Mouse (Mus musculus): ENCODE results near the gene Gpt2. TPM values are rescaled to one million over a fixed set of nuclear protein-coding genes. Genes with fewer than 3 reads are reported as not detected.
A peak's percentile ranks its signal among the peaks of the same experiment; 100 is the strongest.

Gene Gpt2
- polyA plus RNA-seq, 2 experiments: 8.7 to 13.1 TPM

DNA sequence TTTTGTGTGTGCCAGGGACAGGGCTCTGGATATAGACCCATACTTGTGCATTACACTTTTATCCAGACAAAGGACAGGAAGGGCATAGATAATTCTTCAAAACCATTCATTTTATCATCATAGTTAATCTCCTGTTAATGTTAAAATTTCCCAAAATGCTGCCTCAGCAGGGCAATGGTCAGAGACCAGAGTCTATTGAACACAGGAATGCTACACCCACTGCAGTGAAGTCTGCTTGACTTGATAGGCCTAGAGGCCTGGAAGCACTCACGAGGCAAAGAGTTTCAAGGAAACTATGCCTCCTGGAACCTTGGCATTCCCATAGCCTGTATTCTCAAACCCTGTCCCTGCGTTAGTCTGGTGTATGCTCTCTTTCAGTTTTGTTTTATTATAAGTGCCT is 12.7 kb upstream of the Gpt2 start:
- 62% methylated on average over 2 of the region's 2 CpGs for WGBS (ENCODE audit: insufficient replicate concordance)
- no peak for ATAC-seq (ENCODE audit: insufficient read depth)
- no peaks in the 10 kb centered on the region for H3K27me3 ChIP-seq (ENCODE audit: control insufficient read depth, insufficient read depth, low read length)
- no peak for DNase-seq (ENCODE audit: low read depth in 3 of 3, low spot score in 3 of 3)
- no peaks in the 10 kb centered on the region for H3K9me3 ChIP-seq (ENCODE audit: control insufficient read depth, low read length)
- TF ChIP-seq CTCF (IDR thresholded peaks at IDR 0.05; ENCODE audit: low read depth): no peak
- no peak for TF ChIP-seq EP300 (IDR thresholded peaks at IDR 0.05; ENCODE audit: low read depth)
- no peak overlapping the region for H3K27ac ChIP-seq
- H3K4me3 ChIP-seq (ENCODE audit: insufficient read depth in 1 of 2, low read depth in 2 of 2, low read length in 2 of 2): no peak overlapping the region
- H3K4me1 ChIP-seq (replicated peaks; ENCODE audit: control insufficient read depth in 2 of 2, insufficient read depth in 2 of 2, low read length in 1 of 2): peaks cover 0 to 8% of the 10 kb centered on the region in 2 experiments; a peak in 1 of 4 replicates
- no peak overlapping the region for H3K4me2 ChIP-seq (ENCODE audit: low read depth)
- no peak overlapping the region for H3K9ac ChIP-seq (replicated peaks)
- H3K36me3 ChIP-seq (replicated peaks; ENCODE audit: control insufficient read depth, insufficient read depth, low read depth): no peaks in the 10 kb centered on the region

DNA sequence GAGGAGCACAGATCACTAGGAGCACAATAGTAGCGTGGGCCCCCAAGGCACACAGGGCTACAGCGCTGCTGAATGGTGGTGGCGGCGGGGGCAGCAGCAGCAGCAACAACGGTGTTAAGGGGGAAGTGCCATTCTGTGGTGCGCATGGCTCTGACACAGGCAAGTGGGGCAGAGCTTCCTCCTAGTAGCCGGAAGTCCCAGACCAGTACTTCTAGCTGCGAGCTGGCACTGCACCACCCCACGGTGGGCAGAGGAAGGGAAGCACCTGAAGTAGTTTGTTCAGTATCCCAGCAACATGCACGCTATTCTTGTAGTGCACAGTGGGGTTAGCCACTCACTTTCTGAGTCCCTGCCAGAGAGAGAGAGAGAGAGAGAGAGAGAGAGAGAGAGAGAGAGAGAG is 10.5 kb upstream of the Gpt2 start:
- Histone ChIP-seq H3K9ac (replicated peaks) (no peak overlapping the region), H3K36me3 (replicated peaks; ENCODE audit: control insufficient read depth, insufficient read depth, low read depth) (no peaks in the 10 kb centered on the region), H3K27me3 (ENCODE audit: control insufficient read depth, insufficient read depth, low read length) (no peaks in the 10 kb centered on the region), H3K4me2 (ENCODE audit: low read depth) (no peak overlapping the region), H3K27ac (no peak overlapping the region), H3K9me3 (ENCODE audit: control insufficient read depth, low read length) (no peaks in the 10 kb centered on the region), H3K4me1 (replicated peaks; ENCODE audit: control insufficient read depth in 2 of 2, insufficient read depth in 2 of 2, low read length in 1 of 2) (peaks cover 0 to 6% of the 10 kb centered on the region in 2 experiments; a peak in 1 of 4 replicates), H3K4me3 (ENCODE audit: insufficient read depth in 1 of 2, low read depth in 2 of 2, low read length in 2 of 2) (no peak overlapping the region)
- no peak for DNase-seq (ENCODE audit: low read depth in 3 of 3, low spot score in 3 of 3)
- peak; percentile 17; the same call in 1 of the 2 replicates for TF ChIP-seq CTCF (IDR thresholded peaks at IDR 0.05; ENCODE audit: low read depth)
- no peak for TF ChIP-seq EP300 (IDR thresholded peaks at IDR 0.05; ENCODE audit: low read depth)
- WGBS (ENCODE audit: insufficient replicate concordance): 18% methylated on average over 10 of the region's 10 CpGs
- ATAC-seq (ENCODE audit: insufficient read depth): peak; percentile 33; the same call in 1 of the 2 replicates

DNA sequence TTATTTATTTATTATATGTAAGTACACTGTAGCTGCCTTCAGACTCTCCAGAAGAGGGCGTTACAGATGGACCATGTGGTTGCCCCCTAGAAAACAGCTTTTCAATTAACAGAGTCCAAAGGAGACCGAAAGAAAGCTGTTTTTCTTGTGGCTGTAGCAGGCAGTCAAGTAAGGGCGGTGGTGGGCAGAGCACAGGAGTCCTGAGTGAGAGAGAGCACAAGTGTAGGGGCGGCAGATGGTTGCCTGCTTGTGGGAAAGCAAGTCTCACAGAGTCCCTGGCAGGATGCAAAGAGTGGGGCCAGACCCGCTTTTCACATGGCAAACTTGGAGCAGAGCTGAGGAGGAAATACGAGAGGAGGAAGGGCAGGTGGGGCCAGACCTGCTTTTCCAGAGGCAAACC is 9.9 kb upstream of the Gpt2 start:
- 68% methylated on average over 6 of the region's 6 CpGs for whole genome bisulfite sequencing (ENCODE audit: insufficient replicate concordance)
- H3K9ac ChIP-seq (replicated peaks): no peak overlapping the region
- ATAC-seq (ENCODE audit: insufficient read depth): no peak

DNA sequence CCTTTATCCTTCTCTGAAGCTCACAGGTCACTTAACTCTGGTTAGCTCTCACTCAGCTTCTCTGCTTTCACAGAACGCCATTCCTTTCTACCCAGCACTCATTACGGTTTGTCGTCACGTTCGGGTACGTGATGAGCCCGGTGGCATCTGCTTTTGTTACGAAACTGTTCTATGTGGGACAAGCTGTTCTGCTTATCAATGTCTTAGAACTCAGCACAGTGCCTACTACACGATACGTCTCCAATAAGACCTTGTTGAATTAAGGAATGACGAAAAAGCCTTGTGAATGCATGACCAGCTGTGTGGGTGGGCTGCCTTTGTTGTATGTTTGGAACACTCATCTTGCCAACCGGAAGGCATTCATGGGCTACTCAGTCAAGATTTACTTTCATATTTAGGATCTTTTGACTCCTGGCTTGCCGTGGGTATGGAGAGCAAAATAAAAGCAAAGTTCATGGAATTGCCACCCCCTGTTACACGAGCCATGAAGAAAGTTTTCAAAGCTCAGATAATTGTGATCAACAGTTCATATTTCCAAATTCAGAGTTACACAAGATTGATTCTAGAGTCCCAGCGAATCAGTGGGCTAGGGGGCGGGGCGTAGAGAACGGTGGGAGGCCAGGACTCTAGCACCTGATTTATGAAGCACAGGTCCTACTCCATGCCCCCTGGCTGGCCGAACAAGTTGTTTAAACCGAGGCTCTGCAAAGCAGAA is 4.3 kb upstream of the Gpt2 start:
- DNase-seq (ENCODE audit: low read depth in 3 of 3, low spot score in 3 of 3) (no peak), ATAC-seq (ENCODE audit: insufficient read depth) (no peak)
- TF ChIP-seq CTCF (IDR thresholded peaks at IDR 0.05; ENCODE audit: low read depth): no peak
- no peak for TF ChIP-seq EP300 (IDR thresholded peaks at IDR 0.05; ENCODE audit: low read depth)
- peaks cover 2% of the 10 kb centered on the region; the same call in 1 of the 2 replicates for H3K27me3 ChIP-seq (ENCODE audit: control insufficient read depth, insufficient read depth, low read length)
- H3K9ac ChIP-seq (replicated peaks): no peak overlapping the region
- H3K4me2 ChIP-seq (ENCODE audit: low read depth): no peak overlapping the region
- WGBS (ENCODE audit: insufficient replicate concordance): 67% methylated on average over 20 of the region's 20 CpGs
- H3K4me3 ChIP-seq (ENCODE audit: insufficient read depth in 1 of 2, low read depth in 2 of 2, low read length in 2 of 2): no peak overlapping the region
- no peaks in the 10 kb centered on the region for H3K36me3 ChIP-seq (replicated peaks; ENCODE audit: control insufficient read depth, insufficient read depth, low read depth)
- H3K4me1 ChIP-seq (replicated peaks; ENCODE audit: control insufficient read depth in 2 of 2, insufficient read depth in 2 of 2, low read length in 1 of 2): no peaks in the 10 kb centered on the region
- no peaks in the 10 kb centered on the region for H3K9me3 ChIP-seq (ENCODE audit: control insufficient read depth, low read length)
- no peak overlapping the region for H3K27ac ChIP-seq

More for the DNA sequence above, 9.9 kb upstream of the Gpt2 start:
- Histone ChIP-seq H3K4me3 (ENCODE audit: insufficient read depth in 1 of 2, low read depth in 2 of 2, low read length in 2 of 2) (no peak overlapping the region), H3K27me3 (ENCODE audit: control insufficient read depth, insufficient read depth, low read length) (no peaks in the 10 kb centered on the region), H3K4me1 (replicated peaks; ENCODE audit: control insufficient read depth in 2 of 2, insufficient read depth in 2 of 2, low read length in 1 of 2) (peaks cover 0 to 4% of the 10 kb centered on the region in 2 experiments; a peak in 1 of 4 replicates), H3K9me3 (ENCODE audit: control insufficient read depth, low read length) (no peaks in the 10 kb centered on the region), H3K4me2 (ENCODE audit: low read depth) (no peak overlapping the region), H3K36me3 (replicated peaks; ENCODE audit: control insufficient read depth, insufficient read depth, low read depth) (no peaks in the 10 kb centered on the region), H3K27ac (no peak overlapping the region)
- TF ChIP-seq EP300 (IDR thresholded peaks at IDR 0.05; ENCODE audit: low read depth) (no peak), CTCF (IDR thresholded peaks at IDR 0.05; ENCODE audit: low read depth) (no peak)
- DNase-seq (ENCODE audit: low read depth in 3 of 3, low spot score in 3 of 3): no peak

DNA sequence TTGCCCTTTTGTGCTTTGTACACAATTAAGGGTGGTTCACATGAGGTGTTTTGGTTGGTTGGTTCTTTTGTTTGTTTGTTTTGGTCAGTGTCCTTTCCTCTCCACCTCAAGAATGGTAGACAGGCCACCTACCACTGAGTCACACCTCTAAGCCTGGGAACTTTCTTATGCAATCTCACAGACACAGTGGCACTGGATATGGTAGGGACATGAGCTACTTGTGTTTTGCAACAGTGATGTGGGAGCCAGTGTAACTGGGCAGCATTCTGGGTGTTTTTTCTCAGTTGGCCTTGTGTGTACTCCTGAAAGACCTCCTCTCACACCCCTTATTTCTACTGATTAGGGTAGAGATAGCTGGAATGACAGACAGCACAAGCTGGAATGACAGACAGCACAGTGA is 3.7 kb upstream of the Gpt2 start:
- ATAC-seq (ENCODE audit: insufficient read depth) (no peak), DNase-seq (ENCODE audit: low read depth in 3 of 3, low spot score in 3 of 3) (no peak)
- TF ChIP-seq CTCF (IDR thresholded peaks at IDR 0.05; ENCODE audit: low read depth): no peak
- TF ChIP-seq EP300 (IDR thresholded peaks at IDR 0.05; ENCODE audit: low read depth): no peak
- H3K36me3 ChIP-seq (replicated peaks; ENCODE audit: control insufficient read depth, insufficient read depth, low read depth): no peaks in the 10 kb centered on the region
- H3K4me3 ChIP-seq (ENCODE audit: insufficient read depth in 1 of 2, low read depth in 2 of 2, low read length in 2 of 2): no peak overlapping the region
- H3K4me2 ChIP-seq (ENCODE audit: low read depth): no peak overlapping the region
- 0 out of 4 replicates have a peak, but pooled peaks cover 0 to 2% of the 10 kb centered on the region in 2 experiments for H3K4me1 ChIP-seq (replicated peaks; ENCODE audit: control insufficient read depth in 2 of 2, insufficient read depth in 2 of 2, low read length in 1 of 2)
- no peaks in the 10 kb centered on the region for H3K9me3 ChIP-seq (ENCODE audit: control insufficient read depth, low read length)
- H3K9ac ChIP-seq (replicated peaks): no peak overlapping the region
- H3K27me3 ChIP-seq (ENCODE audit: control insufficient read depth, insufficient read depth, low read length): peaks cover 4% of the 10 kb centered on the region
- no peak overlapping the region for H3K27ac ChIP-seq

Measured in liver, embryonic 14.5 days (tissue).